Mouse (Mus musculus) gastrocnemius, postnatal 36 days (tissue): ENCODE data around the gene Sept9. TPM values are rescaled to one million over a fixed set of nuclear protein-coding genes. Genes with fewer than 3 reads are reported as not detected.

Source experiments
- DNase-seq, 2 experiments: peaks; one replicate each; pipeline ENCODE4 v3.0.0; 2022
- intact Hi-C: fragments of 180-260 bp; cut with DNase I; formaldehyde crosslinking; loops from one replicate; pipeline ENCODE4 v1.15.1; 2025
- long read RNA-seq, 2 experiments: library from polyadenylated mRNA; stranded (forward); transcript quantifications; one replicate each; pipeline ENCODE4 v2.0.0; 2021
- total RNA-seq, 2 experiments: library from RNA; stranded (reverse); gene quantifications; 2 replicates each; pipeline ENCODE4 v1.2.3; 2021

Gene Sept9
- total RNA-seq = 10 to 100 TPM; 11.3 to 14.2 TPM
- long read RNA-seq, experiment 1, partial matches to known transcripts = 4 of 12 reads
- long read RNA-seq, experiment 1, other reads (novel, unspliced or antisense) = 4 of 12 reads
- long read RNA-seq, experiment 2, partial matches to known transcripts = 7 of 10 reads
- long read RNA-seq, experiment 2, other reads (novel, unspliced or antisense) = 0 of 10 reads

DNA sequence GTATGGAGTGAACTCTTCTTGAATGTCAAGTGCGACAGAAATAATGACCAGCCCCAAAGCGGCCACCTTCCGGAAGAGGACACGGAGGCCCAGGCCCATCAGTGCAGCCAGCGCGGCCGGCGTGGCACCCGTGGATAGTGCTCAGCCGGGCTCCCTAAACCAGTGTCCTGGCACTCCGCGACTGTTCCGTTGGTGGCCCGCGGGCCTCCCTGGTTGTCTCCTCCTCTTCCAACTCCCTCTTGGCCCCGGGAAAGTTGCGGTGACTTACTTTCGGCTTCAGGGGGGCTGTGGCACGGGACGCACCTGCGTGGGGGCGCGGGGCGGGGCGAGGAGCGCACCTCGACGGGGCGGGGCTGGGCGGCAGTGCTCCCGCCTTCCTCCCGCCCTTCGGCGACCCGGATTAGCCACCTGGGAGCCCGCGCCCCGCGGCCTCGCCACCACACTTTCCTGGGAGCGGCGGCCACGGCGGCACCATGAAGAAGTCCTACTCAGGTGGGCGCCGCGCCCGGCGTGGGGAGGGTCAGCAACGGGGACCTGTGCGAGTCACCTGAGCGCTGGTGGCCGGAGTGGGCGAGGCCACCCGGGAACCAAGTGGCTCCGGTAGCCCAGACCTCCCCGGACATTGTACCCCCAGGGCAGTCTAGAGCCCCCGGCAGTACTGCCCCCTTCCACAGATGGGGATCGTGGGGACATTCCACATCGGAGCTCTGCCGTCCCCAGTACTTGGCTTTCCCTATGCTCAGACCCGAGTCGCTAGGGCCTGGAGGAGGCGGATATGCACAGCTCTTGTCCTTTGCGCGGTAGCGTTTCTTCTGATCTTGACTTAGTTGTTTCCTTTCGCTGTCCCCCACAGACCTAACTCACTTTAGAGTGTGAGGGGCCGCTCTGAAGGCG lies at the start of gene Sept9:
Gene Sept9 (plus strand): TSS at position 380 of the 894 bp plus-strand sequence.
- no peak for DNase-seq
- intact Hi-C loops = no loop called here

DNA sequence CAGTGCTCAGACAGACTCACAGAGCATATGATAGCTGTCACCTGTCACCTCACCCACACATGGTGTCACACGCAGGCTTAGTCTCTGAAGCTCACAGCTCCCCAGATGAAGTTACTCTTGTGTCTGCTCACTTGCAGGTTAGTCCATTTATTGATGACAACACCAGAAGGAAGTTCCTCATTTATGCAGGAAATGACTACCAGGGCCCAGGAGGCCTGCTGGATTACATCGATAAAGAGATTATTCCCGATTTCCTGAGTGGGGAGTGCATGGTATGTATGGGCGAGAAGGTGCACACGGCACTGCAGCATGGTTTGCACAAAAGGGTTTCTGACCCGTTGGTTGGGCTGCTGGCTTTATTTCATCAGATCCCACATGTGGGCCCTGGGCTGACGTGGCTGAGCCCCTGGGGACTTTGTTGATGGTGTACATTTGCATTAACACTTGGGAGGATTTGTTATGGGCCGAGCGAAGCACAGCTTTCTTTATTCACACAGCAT lies 48.9 kb upstream of the Sept9 start:
- intact Hi-C loops = no loop called here

DNA sequence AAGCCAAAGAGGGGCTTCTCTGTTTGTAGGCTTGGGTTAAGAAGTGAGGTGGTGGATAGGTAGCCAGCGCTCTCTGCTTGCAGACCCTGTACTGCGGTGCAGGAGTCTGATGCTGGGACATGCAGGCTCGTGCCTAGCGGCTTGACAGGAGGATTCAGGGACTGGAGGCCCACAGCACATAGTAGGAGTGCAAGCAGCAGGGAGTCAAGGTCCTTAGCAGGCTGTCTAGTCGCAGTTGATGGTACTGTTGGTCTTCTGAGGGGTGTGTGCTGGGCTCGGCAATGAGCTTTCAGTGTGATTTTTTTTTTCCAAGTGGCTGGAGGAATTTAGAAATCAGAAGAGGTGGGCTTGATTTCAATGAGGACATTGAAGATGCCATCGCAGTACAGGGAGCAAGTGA lies 48.0 kb upstream of the Sept9 start:
- no peak for DNase-seq
- intact Hi-C loops = no loop called here

More for the DNA sequence above, 48.9 kb upstream of the Sept9 start:
- DNase-seq = no peak

GRCm38 (mm10) chr11:117152541-117152940 lies 46.9 kb upstream of the Sept9 start:
- intact Hi-C loops = no loop called here
- no peak for DNase-seq

DNA sequence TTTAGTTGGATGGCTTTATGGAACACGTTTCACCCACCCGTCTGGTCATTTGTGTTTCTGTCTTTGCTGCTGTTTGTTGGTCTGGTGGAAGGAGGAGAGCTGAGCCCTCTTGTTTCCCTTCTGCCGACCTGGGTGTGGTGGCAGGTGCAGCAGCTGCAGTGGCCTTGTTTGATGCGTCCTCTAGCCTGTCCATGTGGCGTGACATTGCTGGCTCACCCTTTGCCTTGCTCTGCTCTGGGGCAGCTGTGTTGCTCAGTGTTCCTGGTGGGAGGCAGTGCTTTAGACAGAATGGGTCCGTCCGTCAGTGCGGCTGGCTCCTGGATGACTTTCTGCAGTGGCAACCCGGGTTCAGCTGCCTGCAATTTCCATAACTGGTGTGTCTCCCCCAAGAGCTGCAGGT lies 45.9 kb upstream of the Sept9 start:
- DNase-seq = no peak
- intact Hi-C loops = no loop called here

- intact Hi-C loops = no loop called here
- DNase-seq = no peak
These were observed 45.2 kb upstream of the Sept9 start for GRCm38 (mm10) chr11:117154088-117154815.

GRCm38 (mm10) chr11:117156725-117157124 lies 42.7 kb upstream of the Sept9 start:
- intact Hi-C loops = no loop called here

DNA sequence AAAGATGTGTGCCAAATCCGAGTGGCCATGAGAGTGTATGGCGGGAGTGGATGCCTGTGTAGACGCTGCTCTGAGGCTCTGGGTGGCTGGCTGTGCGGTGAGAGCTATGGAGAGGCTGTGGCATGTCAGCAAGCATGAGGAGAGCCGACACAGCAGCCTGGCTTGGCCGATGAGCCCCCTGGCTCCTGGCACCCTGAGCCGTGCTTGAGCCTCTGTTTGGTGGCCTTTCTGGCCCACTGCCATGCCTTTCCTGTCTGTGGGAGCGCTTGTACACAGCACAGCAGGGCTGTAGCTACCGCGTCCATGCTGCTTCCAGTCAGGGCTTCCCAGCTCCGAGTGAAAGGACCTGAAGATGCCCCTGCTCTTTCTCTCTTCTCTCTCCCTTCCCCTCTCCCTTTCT lies 41.1 kb upstream of the Sept9 start:
- DNase-seq = no peak
- intact Hi-C loops = no loop called here

More at GRCm38 (mm10) chr11:117156725-117157124, 42.7 kb upstream of the Sept9 start:
- no peak for DNase-seq

DNA sequence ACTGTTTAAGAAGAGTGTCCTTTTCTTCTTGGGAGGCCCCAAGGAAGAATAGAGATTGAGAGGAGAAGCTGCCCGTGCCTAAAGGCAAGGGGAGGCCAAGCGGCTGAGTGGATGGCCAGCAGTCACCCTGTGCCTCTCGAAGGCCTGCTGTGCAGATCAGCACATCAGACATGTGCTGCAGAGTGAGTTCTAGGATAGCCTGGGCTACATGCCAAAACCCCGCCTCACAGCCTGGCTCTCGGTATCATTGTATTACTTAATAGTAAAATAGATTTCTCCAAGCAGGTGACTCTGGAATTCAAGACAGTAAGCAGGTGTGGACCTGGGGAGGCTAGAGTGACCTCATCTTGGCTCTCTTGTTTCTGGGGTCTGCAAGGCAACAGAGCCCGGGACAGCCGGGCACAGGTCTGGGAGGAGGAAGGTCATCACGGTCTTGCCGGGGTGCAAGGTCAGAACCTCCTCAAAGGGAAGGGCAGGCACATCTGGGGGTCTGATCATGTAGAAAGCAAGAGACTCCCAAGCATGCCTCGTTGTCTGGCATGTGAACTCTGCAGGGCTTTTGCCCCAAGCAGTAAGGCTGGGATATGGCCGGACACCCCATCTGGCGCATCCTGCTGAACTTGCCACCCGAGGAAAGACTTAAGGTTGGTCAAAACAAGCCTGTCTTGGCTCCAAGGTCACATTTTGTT lies 40.1 kb upstream of the Sept9 start:
- intact Hi-C loops = no loop called here

DNA sequence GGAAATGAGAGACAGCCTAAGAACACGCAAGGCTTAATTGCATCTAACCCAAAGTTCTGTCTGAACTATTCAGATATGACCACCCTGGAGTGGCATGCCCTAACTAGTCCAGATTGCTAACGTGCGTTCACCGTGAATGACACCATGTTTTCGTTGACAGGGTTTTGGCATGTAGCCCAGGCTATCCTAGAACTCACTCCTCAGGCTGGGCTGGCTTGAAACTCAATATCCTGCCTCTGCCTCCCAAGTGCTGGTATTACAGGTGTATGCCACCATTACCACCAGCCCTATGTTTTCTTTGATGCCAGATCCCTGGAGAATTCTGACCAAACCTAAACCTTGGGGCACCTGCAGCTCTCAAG lies 39.5 kb upstream of the Sept9 start:
- intact Hi-C loops = no loop called here

More for the DNA sequence above, 40.1 kb upstream of the Sept9 start:
- no peak for DNase-seq

DNA sequence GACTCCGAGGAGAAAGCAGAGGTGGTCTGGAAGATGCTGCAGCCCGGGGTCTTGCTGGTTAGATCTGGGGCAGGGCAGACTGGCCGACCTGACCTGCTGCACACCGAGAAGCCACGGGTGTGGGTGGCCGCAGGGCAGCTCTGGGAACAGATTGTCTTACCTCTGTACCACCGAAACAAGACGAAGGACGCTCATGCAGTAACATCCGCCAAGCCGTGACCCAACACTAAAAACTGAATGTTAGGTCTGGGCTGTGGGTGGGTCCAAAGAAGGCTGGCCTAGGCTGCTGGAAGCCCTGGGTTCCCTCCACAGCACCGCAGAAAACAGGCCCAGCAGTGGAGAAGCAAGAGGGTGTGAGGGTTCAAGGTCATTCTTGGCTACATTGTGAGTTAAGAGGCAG lies 38.7 kb upstream of the Sept9 start:
- intact Hi-C loops = no loop called here
- no peak for DNase-seq

More for the DNA sequence above, 39.5 kb upstream of the Sept9 start:
- DNase-seq = no peak

- intact Hi-C loops = no loop called here
- no peak for DNase-seq
These were observed 37.9 kb upstream of the Sept9 start for GRCm38 (mm10) chr11:117161574-117161973.

GRCm38 (mm10) chr11:117163098-117163497 lies 36.4 kb upstream of the Sept9 start:
- intact Hi-C loops = no loop called here
- no peak for DNase-seq

DNA sequence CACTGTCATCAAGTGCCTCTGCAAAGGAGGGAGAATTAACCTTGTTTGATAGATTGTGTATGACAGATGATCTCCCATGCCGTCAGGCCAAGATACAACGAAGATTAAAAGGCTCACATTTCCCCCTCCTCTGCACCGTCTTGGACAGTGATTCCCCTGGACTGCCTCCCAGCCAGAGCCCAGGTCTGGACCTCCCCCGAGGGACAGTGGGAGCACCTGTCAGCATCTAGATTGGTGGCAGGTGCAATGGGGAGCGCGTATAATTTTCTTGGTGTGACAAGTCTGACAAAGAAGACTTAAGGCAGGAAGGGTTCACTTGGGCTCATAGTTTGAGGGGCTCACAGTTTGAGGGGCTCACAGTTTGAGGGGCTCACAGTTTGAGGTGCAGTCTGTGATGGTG lies 35.7 kb upstream of the Sept9 start:
- intact Hi-C loops = no loop called here
- DNase-seq = no peak

- DNase-seq = no peak
- intact Hi-C loops = loop anchor here (5.0 kb wide), 1 partner anchor 36 kb away; no protein-coding TSS in a partner anchor
These were observed 31.0 kb upstream of the Sept9 start for GRCm38 (mm10) chr11:117168278-117169087.

GRCm38 (mm10) chr11:117169088-117169635 lies 30.3 kb upstream of the Sept9 start:
- intact Hi-C loops = loop anchor here (5.0 kb wide), 1 partner anchor 37 kb away; no protein-coding TSS in a partner anchor
- DNase-seq = no peak

GRCm38 (mm10) chr11:117169801-117170565 lies 29.5 kb upstream of the Sept9 start:
- intact Hi-C loops = loop anchor here (5.0 to 10.0 kb wide), 2 partner anchors 38 to 275 kb away; no protein-coding TSS in a partner anchor
- no peak for DNase-seq
